Mouse (Mus musculus): ENCODE data around the gene Olfr221.

Gene Olfr221

GRCm38 (mm10) chr14:52019051-52019589 is 23.1 kb downstream of the Olfr221 start:
- no peak for DNase-seq (ENCODE audit: low spot score)

DNA sequence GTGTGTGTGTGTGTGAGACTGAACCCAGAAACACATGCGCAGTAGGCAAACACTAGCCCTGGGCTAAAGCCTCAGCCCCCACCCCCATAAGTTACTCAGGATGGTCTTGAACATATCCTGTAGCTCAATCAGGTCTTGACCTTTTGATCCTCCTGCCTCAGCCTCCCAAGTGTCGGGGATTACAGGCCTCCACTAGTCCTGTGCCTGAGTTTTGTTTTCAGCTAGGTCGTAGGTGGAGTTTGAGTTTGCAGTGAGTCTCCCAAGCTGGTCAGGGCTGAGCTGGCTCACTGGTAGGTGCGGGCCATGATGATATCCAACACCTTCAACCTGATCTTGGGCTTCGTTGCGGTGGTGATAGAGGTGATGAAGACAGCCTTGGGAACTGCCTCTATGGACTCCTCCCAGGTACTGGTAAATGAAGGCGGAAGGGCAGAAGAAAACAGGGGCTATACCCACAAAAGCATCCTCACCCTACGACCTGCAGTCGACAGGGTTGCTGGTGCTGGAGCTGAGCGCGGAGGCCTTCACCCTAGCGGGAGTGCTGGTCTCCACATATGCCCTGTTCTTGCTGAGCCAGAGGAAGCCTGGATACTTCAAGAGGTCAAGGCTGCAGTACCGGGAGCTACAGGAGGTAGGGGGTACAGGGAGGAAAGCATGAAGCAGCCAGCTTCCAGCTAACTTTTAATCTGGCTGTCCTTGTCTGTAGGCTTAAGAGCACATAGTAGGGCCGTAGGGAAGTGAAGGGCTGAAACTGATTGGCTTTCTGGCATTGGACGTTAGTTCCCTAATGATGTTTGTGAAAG is 23.8 kb downstream of the Olfr221 start:
- no peak for DNase-seq (ENCODE audit: low spot score)

DNA sequence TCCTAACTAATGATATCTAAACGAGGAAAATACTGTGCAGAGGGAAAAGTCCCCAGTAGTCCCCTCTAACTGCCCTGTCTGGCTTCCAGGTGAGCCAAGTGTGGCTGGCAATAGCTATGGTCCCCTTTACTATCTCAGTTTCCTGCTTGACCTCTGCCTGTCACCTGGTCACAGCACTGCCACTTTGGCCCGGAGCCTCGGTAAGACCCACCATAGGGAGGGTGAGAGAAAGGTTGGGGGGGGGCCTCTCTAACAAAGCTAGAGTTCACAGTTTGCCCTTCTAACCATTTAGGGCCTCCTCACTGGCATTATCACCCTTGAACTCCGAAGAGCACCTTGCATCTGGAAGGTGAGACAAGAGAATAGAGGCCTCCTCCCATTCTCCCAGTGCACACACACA is 24.6 kb downstream of the Olfr221 start:
- DNase-seq (ENCODE audit: low spot score): no peak

DNA sequence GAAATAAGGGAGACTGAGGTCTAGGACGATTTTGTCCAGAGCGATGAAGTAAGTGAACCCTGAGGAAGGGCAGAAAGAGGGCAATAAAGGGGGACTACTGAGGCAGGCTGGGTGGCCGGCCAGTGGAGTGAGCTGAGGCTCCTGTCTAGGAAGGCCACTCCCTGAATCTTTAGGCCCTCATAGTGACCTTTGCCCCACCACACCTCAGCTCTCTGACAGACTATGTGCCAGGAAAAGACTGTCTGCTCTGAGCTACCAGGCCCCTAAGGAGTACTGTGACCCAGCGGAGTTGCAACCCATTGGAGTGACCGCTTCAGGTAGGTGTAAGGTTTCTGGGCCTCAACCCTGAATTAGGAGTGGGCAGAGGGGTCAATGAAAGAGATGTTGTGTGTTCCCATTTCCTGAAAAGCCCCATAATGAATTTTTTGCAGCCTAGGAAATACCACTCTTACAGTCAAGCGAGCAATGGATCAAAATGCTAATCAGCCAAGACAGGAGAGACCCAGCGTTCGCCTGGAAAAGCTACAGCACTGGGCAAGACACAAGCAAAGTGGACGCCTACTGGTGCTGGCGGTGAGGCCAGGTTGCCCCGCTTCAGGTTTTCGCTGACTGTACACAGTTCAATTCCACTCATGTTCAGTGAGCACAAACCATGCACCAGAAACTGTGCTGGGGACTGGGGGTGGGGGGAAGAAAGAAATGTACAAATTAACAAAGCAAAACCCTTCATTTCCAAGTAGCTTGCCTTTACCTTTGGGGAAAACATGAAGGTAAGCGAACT is 25.4 kb downstream of the Olfr221 start:
- no peak for DNase-seq (ENCODE audit: low spot score)

DNA sequence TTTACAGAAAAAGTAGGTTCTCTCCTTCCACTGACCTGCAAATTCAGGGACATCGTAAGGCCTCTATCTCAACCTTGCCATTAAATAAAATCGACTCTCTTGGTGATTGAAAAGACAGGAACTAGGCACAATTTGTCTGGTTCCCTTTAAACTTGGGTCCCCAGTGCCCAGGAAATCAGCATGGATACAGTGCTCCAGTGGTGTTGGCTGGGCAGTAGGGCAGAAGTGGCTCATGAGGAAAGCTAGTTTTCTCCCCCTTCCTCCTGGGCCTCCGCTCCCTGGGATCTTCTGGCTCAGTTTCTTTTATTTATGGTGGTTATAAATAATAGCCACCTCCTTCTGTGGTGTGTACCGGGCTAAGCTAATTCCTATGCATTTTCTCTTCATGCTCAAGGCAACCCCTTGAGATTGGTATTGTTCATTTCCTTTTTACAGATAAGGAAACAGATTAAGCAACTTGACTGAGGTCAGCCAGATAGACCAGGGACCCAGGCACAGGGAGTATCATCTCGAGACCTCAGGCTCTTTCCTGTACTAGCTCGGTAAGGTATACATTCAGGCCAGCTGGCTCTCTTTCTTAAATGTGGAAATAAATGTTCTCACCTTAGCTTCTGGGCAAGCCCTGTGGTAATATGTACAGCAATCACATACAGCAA is 26.7 kb downstream of the Olfr221 start, which contains the start of gene Tmem253:
Tmem253 (plus strand) TSS at position 214 of the 656 bp plus-strand sequence.
- no peak for DNase-seq (ENCODE audit: low spot score)

DNA sequence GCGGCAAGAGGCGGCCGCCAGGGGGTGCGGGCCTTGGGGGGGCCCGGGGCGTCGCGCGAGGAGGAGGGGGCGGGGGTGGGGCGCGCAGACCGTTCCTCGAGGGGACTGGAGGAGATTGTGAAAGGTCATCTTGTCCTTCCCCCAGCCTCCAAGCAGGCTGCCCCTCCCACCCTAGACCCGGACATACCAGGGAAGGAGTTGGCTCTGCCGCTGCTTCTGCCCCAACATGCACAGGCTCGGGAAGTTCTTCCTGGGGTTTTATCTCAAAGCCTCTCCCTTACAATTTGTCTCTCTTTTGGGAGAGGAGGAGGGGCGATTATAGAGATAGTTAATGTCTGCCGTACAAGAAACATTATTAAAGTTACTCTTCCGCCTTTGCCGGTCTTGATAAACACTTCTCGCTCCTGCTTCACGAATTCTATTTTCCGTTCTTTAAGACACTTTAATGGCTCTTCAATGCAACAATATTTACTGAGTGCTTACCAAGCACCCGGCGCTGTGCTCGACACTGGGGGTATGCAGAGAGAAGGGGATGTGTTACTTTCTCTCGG is 27.4 kb downstream of the Olfr221 start:
- DNase-seq (ENCODE audit: low spot score): no peak

- DNase-seq (ENCODE audit: low spot score): no peak
Observed at GRCm38 (mm10) chr14:52014271-52014760, 27.9 kb downstream of the Olfr221 start.

DNA sequence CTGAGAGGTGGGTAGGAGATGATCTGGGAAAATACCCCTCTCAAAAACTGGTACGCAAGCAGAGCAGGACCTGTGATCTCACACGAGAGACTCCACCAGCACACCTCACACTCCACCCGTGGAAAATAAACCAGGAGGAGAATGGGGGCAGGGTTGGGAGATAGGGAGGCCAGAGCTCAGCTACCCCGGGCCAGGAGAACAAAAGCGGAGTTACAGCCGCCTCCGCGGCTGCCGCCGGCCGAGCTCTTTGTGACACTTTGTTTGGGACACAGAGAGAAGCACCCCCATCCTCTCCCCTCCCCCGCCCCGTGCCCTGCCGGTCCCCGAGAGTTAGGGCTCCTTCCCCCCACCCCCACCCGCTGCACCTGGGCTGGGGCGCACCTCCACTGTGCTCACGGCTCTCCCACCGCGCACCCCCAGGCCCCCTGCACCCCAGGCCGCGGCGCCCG is 28.5 kb downstream of the Olfr221 start:
- DNase-seq (ENCODE audit: low spot score): no peak

GRCm38 (mm10) chr14:52013021-52013610 is 29.1 kb downstream of the Olfr221 start:
- no peak for DNase-seq (ENCODE audit: low spot score)

DNA sequence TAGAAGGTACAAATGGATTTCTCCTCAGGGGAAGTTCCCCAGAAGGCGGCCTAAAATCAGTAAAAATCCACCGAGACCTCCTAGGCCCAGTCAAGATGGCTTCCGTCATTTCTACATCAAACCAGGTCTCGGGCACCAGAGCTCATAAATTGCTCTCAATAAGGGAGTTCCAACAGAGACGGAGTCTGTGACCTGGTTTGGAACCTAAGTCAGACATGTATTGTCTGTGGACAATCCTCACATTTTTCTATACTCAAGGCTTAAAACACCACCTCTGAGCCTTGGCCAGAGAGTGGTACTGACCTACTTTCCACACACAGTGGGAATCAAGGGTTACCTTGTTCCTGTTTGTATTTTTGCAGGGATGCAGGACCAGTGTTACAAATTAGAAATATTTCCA is 29.7 kb downstream of the Olfr221 start:
- DNase-seq (ENCODE audit: low spot score): no peak

GRCm38 (mm10) chr14:52012085-52012484 is 30.2 kb downstream of the Olfr221 start:
- DNase-seq (ENCODE audit: low spot score): no peak

DNA sequence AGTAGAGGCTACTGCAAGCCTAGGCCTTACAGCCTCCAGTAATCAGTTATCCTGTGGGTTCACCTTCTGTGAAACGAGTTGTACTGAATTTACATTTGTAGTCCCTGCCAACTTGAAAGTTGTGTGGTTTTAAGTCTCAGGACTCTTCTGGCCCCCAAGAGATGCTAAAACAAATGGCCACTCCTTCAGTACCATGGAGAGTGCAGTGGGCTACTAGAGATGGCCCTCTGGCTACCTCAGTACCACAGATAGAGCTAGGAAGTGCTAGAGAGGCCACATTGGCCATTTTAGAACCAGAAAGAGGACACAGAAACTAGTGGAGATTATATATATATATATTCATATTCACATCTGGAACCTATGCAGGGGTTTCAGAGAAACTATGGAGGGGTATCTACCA is 30.6 kb downstream of the Olfr221 start:
- no peak for DNase-seq (ENCODE audit: low spot score)

- DNase-seq (ENCODE audit: low spot score): no peak
Observed at GRCm38 (mm10) chr14:52010446-52011111, 31.7 kb downstream of the Olfr221 start.

DNA sequence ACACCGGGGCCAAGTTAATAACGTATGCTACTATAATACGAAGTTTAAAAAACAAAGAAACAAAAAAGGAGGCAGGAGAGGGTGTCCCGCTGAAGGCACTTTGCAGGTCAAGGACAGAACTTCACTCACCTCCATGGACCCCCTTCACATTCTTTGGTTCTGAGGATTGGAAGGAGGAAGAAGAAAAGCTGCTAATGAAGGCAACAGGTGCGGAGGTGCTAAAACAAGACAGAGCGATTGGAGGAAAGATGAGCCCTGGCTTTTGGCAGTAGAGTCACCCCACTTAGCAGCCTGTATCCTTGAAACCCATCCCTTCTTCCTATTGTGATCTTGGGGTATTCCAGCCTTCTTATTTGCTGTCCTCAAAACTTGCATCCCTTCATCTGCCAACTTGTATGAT is 32.4 kb downstream of the Olfr221 start:
- DNase-seq (ENCODE audit: low spot score): no peak

DNA sequence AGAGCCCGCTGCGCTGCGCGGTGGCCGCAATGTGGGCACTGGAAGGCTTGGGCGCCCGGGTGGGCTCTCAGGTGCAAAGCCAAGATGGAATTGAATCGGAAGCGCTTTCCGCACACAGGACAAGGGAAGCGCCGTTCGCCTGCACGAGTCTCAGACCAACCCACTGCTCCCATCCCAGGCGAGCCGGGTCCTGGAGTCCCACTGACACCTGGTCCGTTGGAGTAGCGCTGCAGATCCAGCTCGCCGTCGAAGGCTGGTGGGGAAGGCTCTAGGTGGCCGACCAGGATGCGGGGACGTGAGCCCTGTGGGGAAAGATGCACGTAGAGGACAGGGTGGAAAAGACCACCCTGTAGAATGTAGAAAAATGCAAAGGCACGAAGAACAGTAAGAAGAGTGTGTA is 32.9 kb downstream of the Olfr221 start:
- no peak for DNase-seq (ENCODE audit: low spot score)

DNA sequence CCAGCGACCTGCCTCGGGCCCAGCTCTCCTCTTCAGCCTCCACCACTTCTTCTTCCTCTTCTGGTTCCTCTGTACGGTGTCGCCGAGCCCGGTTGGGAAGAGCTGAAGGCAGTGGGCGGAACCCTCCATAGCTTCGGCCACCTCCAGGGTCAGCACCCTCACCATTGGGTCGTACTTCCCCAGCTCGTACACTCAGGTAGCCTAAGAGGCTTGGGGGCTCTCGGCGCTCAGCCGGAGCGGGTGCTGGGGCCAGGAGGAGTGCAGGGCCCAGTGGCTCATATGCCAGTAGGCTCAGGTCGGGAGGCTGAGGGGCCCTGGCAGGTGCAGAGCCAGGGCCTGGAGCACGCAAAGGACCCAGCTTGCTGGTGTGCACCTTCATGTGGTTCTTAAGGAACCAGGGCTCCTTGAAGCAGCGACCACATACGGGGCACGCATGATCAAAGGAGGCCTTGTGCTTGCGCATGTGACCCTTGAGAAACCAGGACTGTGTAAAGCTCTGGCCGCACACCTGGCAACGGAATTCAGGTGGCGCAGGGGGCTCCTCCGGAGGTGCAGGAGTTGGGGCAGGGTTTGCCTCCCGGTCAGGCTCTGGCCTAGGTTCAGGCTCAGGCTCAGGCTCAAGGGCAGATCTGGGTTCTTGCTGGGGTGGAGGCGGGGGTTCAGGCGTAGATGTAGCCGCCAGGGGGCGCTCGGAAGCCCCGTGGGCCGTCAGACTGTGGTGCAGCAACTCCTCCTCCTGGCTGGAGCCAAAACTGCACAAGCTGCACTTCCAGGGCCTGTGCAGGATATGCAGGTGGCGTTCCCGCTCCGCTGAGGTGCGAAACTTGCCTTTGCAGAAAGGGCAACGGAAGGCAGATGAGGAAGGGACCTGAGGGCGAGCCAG is 33.7 kb downstream of the Olfr221 start:
- DNase-seq (ENCODE audit: low spot score): peak; percentile 82

DNA sequence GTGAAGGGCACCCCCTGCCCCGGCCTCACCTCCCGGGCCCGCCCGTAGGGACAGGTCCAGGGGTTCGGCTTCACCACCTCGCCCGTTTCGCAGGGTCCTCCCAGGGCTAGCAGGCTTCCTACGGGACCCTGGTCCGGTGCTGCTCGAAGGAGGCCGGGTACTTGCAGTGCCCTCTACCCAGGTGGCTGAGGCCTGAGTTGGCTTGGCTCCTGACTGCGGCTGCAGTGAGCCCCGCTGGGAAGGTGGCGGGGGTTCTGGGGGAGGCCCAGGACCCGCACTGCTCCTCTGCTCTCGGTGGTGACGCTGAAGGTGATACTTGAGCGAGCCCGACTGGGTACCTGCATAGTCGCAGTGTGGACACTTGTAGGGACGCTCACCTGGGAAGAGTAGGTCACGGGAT is 35.5 kb downstream of the Olfr221 start:
- DNase-seq (ENCODE audit: low spot score): no peak

- DNase-seq (ENCODE audit: low spot score): no peak
Observed at GRCm38 (mm10) chr14:52006241-52006640, 36.0 kb downstream of the Olfr221 start.

GRCm38 (mm10) chr14:52005616-52006015 is 36.6 kb downstream of the Olfr221 start:
- no peak for DNase-seq (ENCODE audit: low spot score)

DNA sequence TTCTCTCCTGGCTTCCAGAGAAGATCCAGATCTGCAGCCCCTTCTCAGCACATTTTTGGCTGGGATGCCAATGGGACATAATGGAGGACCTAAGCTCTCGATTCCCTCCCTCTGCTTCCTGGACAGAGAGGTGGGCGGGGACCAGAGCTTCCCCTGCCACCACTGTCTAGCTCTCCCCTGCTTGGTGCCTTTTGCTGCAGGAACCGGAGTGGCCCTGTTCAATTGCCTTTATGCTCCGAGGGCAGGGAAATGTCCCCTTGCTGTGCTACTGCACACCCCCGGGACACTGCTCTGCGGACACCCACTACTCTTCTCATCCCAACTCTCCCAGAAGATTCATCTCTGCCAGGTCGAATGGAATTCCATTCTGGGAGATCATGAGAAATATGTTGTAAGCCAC is 37.1 kb downstream of the Olfr221 start:
- DNase-seq (ENCODE audit: low spot score): no peak

Measured in ovary, postnatal 10 days (tissue).